Mouse (Mus musculus) stomach, embryonic 16.5 days (tissue): ENCODE measurements around the gene Lrrc4. TPM values are rescaled to one million over a fixed set of nuclear protein-coding genes. Genes with fewer than 3 reads are reported as not detected.

Source experiments
- ATAC-seq: fragments of 200-750 bp; cut with Nextera tagmentation; 2 replicates; pipeline ENCODE4 v1.8.0; 2017; ENCODE audit warnings: moderate number of reproducible peaks, moderate TSS enrichment; ENCODE audit not compliant: insufficient read depth, low FRiP score
- H3K27ac ChIP-seq: fragments of 300-500 bp; sonication (generic); 2 replicates; pipeline ENCODE4 v1.5.1; 2014; ENCODE audit warnings: low read length
- H3K27me3 ChIP-seq: fragments of 300-500 bp; sonication (generic); 2 replicates; pipeline ENCODE4 v1.6.1; 2014; ENCODE audit warnings: low read length, control low read depth, mixed read lengths; ENCODE audit not compliant: control insufficient read depth, insufficient read depth
- H3K36me3 ChIP-seq: fragments of 300-500 bp; sonication (generic); 2 replicates; pipeline ENCODE4 v1.6.1; 2014; ENCODE audit warnings: low read length; ENCODE audit not compliant: control insufficient read depth, insufficient read depth
- H3K4me1 ChIP-seq: fragments of 300-500 bp; sonication (generic); 2 replicates; pipeline ENCODE4 v1.6.1; 2014; ENCODE audit warnings: low read length, control low read depth, mixed read lengths; ENCODE audit not compliant: control insufficient read depth, insufficient read depth
- H3K4me2 ChIP-seq: fragments of 300-500 bp; sonication (generic); 2 replicates; pipeline ENCODE4 v1.6.1; 2014; ENCODE audit warnings: low read depth, low read length, mixed read lengths
- H3K4me3 ChIP-seq: fragments of 300-500 bp; sonication (generic); replicated peaks from 2 replicates; pipeline ENCODE4 v1.5.1; 2014; ENCODE audit warnings: mild to moderate bottlenecking, low read length
- H3K9ac ChIP-seq: fragments of 300-500 bp; sonication (generic); 2 replicates; pipeline ENCODE4 v1.6.1; 2014; ENCODE audit warnings: low read length
- H3K9me3 ChIP-seq: fragments of 300-500 bp; sonication (generic); replicated peaks from 2 replicates; pipeline ENCODE4 v1.6.1; 2016; ENCODE audit warnings: low read length, control low read depth; ENCODE audit not compliant: control insufficient read depth
- WGBS: fragments of 180-500 bp; shearing (Covaris S2); extraction: QIAGEN DNeasy Blood & Tissue Kit; methylation state at CpG from one replicate; pipeline ENCODE4 v1.1.7; 2014; 5-methylcytosine and 5-hydroxymethylcytosine counted together
- polyA plus RNA-seq: library from polyadenylated mRNA; unstranded; fragments of >200 nt; fragmentation: Nextera tagmentation; extraction: Ambion mirVana; gene quantifications from 2 replicates; pipeline ENCODE4 v1.2.1, GENCODE M21; 2015

Gene Lrrc4
- polyA plus RNA-seq, 1 experiment from 2014 or later: 0.72 TPM

- no peak for ATAC-seq
- H3K27ac ChIP-seq: no peak overlapping the region
- no peaks in the 10 kb centered on the region for H3K4me1 ChIP-seq
- H3K36me3 ChIP-seq: no peaks in the 10 kb centered on the region
- no peaks in the 10 kb centered on the region for H3K27me3 ChIP-seq
- no peaks in the 10 kb centered on the region for H3K9me3 ChIP-seq
- H3K4me3 ChIP-seq: no peak overlapping the region
- H3K4me2 ChIP-seq: no peak overlapping the region
- no peak overlapping the region for H3K9ac ChIP-seq
- 86% methylated on average over 4 of the region's 4 CpGs for WGBS
These were observed 48.4 kb downstream of the Lrrc4 start for GRCm38 (mm10) chr6:28783082-28783647.

DNA sequence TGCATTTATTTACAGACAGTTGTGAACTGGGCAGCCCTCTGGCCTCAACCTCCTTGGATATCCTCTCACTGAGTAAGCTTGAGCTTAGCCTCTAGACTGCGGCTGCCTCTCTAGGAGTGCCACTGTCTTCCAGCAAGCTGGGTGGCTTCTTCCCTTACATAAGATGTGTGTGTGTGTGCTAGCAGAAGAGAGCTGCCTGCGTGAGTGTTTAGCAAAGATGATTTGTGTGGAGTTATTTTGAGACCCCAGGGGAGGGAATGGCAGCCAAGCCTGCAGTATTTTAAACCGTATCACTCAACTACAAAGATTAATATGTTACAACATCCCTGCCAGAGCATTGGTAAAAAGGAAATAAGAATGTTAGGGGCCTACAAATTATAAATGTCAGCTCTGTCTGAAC lies 49.9 kb downstream of the Lrrc4 start:
- H3K27ac ChIP-seq: no peak overlapping the region
- no peak overlapping the region for H3K4me3 ChIP-seq
- 50% methylated on average over 3 of the region's 3 CpGs for WGBS
- H3K36me3 ChIP-seq: no peaks in the 10 kb centered on the region
- H3K27me3 ChIP-seq: no peaks in the 10 kb centered on the region
- no peak overlapping the region for H3K9ac ChIP-seq
- ATAC-seq: no peak; the same call in 1 of the 2 replicates
- H3K4me1 ChIP-seq: no peaks in the 10 kb centered on the region
- H3K4me2 ChIP-seq: no peak overlapping the region
- H3K9me3 ChIP-seq: no peaks in the 10 kb centered on the region

GRCm38 (mm10) chr6:28771331-28771730 lies 60.2 kb downstream of the Lrrc4 start:
- Histone ChIP-seq H3K27ac (no peak overlapping the region), H3K4me3 (no peak overlapping the region), H3K27me3 (no peaks in the 10 kb centered on the region), H3K4me2 (no peak overlapping the region), H3K36me3 (no peaks in the 10 kb centered on the region), H3K4me1 (no peaks in the 10 kb centered on the region), H3K9me3 (no peaks in the 10 kb centered on the region), H3K9ac (no peak overlapping the region)
- WGBS: 49% methylated on average over 2 of the region's 2 CpGs
- no peak for ATAC-seq

GRCm38 (mm10) chr6:28767891-28768481 lies 63.6 kb downstream of the Lrrc4 start:
- no peak overlapping the region for H3K9ac ChIP-seq
- 80% methylated on average over 6 of the region's 6 CpGs for WGBS
- no peaks in the 10 kb centered on the region for H3K27me3 ChIP-seq
- no peak overlapping the region for H3K4me3 ChIP-seq
- ATAC-seq: no peak
- no peak overlapping the region for H3K27ac ChIP-seq
- no peak overlapping the region for H3K4me2 ChIP-seq
- no peaks in the 10 kb centered on the region for H3K4me1 ChIP-seq
- H3K9me3 ChIP-seq: no peaks in the 10 kb centered on the region
- no peaks in the 10 kb centered on the region for H3K36me3 ChIP-seq

DNA sequence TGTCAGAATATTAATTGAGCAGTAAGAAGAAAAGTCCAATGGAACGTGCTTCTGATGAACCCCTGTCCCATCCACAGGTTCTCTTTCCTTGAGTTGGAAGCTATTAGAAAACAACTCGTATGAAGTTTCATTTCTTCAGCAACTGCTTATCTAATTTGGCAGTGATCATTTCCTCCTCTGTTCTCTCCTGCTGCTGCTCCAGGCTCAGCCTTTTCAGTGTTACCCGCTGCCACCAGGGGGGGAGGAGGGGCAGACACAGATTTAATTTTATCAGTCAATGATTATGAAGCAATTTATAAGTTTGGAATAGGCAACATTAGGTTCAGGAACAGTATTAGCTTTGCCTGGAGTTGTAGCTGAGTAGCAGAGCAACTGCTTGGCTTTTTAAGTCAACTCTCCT lies 64.9 kb downstream of the Lrrc4 start:
- Histone ChIP-seq H3K4me2 (no peak overlapping the region), H3K27me3 (no peaks in the 10 kb centered on the region), H3K36me3 (no peaks in the 10 kb centered on the region), H3K9me3 (no peaks in the 10 kb centered on the region), H3K4me1 (no peaks in the 10 kb centered on the region), H3K27ac (no peak overlapping the region), H3K9ac (no peak overlapping the region), H3K4me3 (no peak overlapping the region)
- WGBS: 74% methylated on average over 3 of the region's 3 CpGs
- ATAC-seq: no peak

DNA sequence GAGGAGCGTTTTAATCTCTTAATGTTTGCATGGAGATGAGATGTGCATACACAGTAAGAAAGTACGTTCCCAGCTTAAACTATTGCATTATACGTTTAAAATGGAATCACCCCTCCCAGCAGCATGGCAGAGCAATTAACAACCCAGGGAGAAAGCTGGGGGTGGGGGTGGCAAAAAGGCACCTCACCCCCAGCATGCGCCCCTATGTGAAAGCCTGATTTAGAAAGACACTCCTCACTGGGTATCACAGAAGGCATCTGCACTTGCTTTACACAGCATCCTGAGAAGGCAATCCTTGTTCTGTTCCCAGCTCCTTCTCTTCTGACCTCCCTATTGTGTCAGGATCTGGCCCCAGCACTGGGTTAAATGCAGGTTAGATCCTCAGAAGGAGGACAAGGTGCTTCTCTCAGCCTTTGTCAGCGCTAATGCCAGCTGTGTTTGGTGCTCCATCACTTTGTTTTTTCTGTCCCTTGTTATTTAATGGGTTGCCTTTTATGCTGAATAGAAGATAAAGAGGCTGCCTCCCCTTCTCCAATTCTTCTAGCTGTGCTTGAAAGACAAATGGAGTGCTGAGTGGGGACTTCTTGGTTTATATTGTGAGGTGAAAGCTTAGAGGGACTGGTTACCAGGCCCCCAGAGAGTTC lies 69.3 kb downstream of the Lrrc4 start:
- H3K9ac ChIP-seq: no peak overlapping the region
- H3K4me1 ChIP-seq: no peaks in the 10 kb centered on the region
- WGBS: 36% methylated on average over 5 of the region's 5 CpGs
- H3K36me3 ChIP-seq: no peaks in the 10 kb centered on the region
- H3K9me3 ChIP-seq: no peaks in the 10 kb centered on the region
- no peak overlapping the region for H3K4me2 ChIP-seq
- H3K4me3 ChIP-seq: no peak overlapping the region
- no peak overlapping the region for H3K27ac ChIP-seq
- no peaks in the 10 kb centered on the region for H3K27me3 ChIP-seq
- no peak for ATAC-seq

GRCm38 (mm10) chr6:28761728-28762127 lies 69.8 kb downstream of the Lrrc4 start:
- H3K4me2 ChIP-seq: no peak overlapping the region
- 53% methylated on average over 3 of the region's 3 CpGs for WGBS

GRCm38 (mm10) chr6:28758293-28758692 lies 73.3 kb downstream of the Lrrc4 start:
- WGBS: 67% methylated on average over 4 of the region's 4 CpGs
- Histone ChIP-seq H3K27me3 (no peaks in the 10 kb centered on the region), H3K4me3 (no peak overlapping the region), H3K36me3 (no peaks in the 10 kb centered on the region), H3K27ac (no peak overlapping the region), H3K4me1 (0 out of 2 replicates have a peak, but pooled peaks cover 4% of the 10 kb centered on the region), H3K9ac (no peak overlapping the region), H3K9me3 (no peaks in the 10 kb centered on the region), H3K4me2 (no peak overlapping the region)
- ATAC-seq: peak; percentile 75; the same call in 1 of the 2 replicates

More at GRCm38 (mm10) chr6:28761728-28762127, 69.8 kb downstream of the Lrrc4 start:
- no peaks in the 10 kb centered on the region for H3K9me3 ChIP-seq
- ATAC-seq: no peak
- H3K4me3 ChIP-seq: no peak overlapping the region
- H3K36me3 ChIP-seq: no peaks in the 10 kb centered on the region
- H3K27ac ChIP-seq: no peak overlapping the region
- H3K27me3 ChIP-seq: no peaks in the 10 kb centered on the region
- no peaks in the 10 kb centered on the region for H3K4me1 ChIP-seq
- no peak overlapping the region for H3K9ac ChIP-seq

DNA sequence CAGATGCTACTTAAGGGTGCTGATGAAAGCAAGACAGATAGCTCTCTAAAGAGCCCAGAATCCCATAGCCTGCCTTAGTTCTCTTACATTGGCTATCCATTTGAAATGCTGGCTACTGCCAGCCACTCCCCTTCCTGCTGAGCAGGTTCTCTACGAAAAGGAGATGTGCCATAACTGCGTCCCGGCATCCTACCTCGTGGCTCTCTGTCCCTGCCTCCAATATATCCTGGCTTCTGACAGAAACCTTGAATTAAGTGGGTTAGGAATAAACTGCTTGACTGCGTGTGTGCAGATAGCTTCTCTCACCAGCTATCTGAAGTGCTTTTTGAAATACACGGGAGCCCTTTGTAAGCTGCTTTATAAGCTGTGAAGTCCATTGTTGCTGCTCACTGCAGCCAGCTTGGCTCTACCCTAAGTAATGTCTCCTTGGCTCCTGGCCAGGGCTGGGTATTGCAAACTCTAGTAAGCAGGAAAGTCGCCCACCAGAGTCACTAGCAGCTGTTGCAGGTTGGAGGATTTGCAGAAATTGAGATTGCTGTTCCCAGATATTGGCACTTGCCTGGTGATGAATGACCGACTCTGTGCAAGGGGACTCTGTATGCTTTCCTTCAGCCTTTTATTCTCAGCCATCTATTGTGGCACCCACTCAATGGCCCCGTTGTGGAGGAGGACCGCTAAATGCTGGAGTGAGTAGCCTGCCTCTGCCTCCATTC lies 75.1 kb downstream of the Lrrc4 start:
- Histone ChIP-seq H3K36me3 (no peaks in the 10 kb centered on the region), H3K27ac (no peak overlapping the region), H3K9ac (no peak overlapping the region), H3K4me1 (0 out of 2 replicates have a peak, but pooled peaks cover 4% of the 10 kb centered on the region), H3K9me3 (no peaks in the 10 kb centered on the region), H3K27me3 (no peaks in the 10 kb centered on the region), H3K4me2 (no peak overlapping the region), H3K4me3 (no peak overlapping the region)
- WGBS: 59% methylated on average over 10 of the region's 10 CpGs
- ATAC-seq: 0 out of 2 replicates have a peak, but pooled peaks have one; percentile 6
